Mouse (Mus musculus) liver, embryonic 12.5 days (tissue): ENCODE measurements around the gene Rps3a1. TPM values are rescaled to one million over a fixed set of nuclear protein-coding genes. Genes with fewer than 3 reads are reported as not detected.

Experiments
- ATAC-seq: fragments of 200-750 bp; cut with Nextera tagmentation; 2 replicates; pipeline ENCODE4 v1.8.0; 2017; ENCODE audit warnings: moderate number of reproducible peaks, mild to moderate bottlenecking, moderate library complexity
- H3K27ac ChIP-seq: fragments of 300-500 bp; sonication (generic); 2 replicates; pipeline ENCODE4 v1.5.1; 2016; ENCODE audit warnings: mild to moderate bottlenecking
- H3K27me3 ChIP-seq: fragments of 300-500 bp; sonication (generic); replicated peaks from 2 replicates; pipeline ENCODE4 v1.6.1; 2016; ENCODE audit warnings: mild to moderate bottlenecking, moderate library complexity
- H3K36me3 ChIP-seq: fragments of 300-500 bp; sonication (generic); 2 replicates; pipeline ENCODE4 v1.6.1; 2016; ENCODE audit warnings: mild to moderate bottlenecking, moderate library complexity
- H3K4me1 ChIP-seq: fragments of 300-500 bp; sonication (generic); 2 replicates; pipeline ENCODE4 v1.6.1; 2016
- H3K4me2 ChIP-seq: fragments of 300-500 bp; sonication (generic); 2 replicates; pipeline ENCODE4 v1.6.1; 2016; ENCODE audit warnings: mild to moderate bottlenecking, moderate library complexity
- H3K4me3 ChIP-seq: fragments of 300-500 bp; sonication (generic); 2 replicates; pipeline ENCODE4 v1.5.1; 2016; ENCODE audit warnings: mild to moderate bottlenecking, moderate library complexity
- H3K9ac ChIP-seq: fragments of 300-500 bp; sonication (generic); 2 replicates; pipeline ENCODE4 v1.6.1; 2016; ENCODE audit warnings: mild to moderate bottlenecking, moderate library complexity
- H3K9me3 ChIP-seq: fragments of 300-500 bp; sonication (generic); replicated peaks from 2 replicates; pipeline ENCODE4 v1.6.1; 2016; ENCODE audit warnings: mild to moderate bottlenecking, moderate library complexity
- WGBS: fragments of 180-500 bp; shearing (Covaris S2); methylation state at CpG from one replicate; pipeline ENCODE4 v1.1.7; 2016; ENCODE audit not compliant: insufficient replicate concordance; 5-methylcytosine and 5-hydroxymethylcytosine counted together
- polyA plus RNA-seq: library from polyadenylated mRNA; unstranded; fragments of >200 nt; fragmentation: Nextera tagmentation; extraction: Ambion mirVana; gene quantifications from 2 replicates; pipeline ENCODE4 v1.2.1, GENCODE M21; 2016

Rps3a1 gene
- polyA plus RNA-seq, 1 experiment from 2014 or later = 1,195 TPM

GRCm38 (mm10) chr3:86139660-86140059, 2.8 kb downstream of the Rps3a1 start:
- 79% methylated on average over 4 of the region's 4 CpGs for WGBS
- Histone ChIP-seq H3K4me1 (peaks cover 71% of the 10 kb centered on the region), H3K4me2 (peak overlapping the region; percentile 90), H3K36me3 (peaks cover 72% of the 10 kb centered on the region), H3K9me3 (no peaks in the 10 kb centered on the region), H3K9ac (peak overlapping the region; percentile 98; the same call in 1 of the 2 replicates), H3K4me3 (peak overlapping the region; percentile 98; the same call in 1 of the 2 replicates), H3K27me3 (no peaks in the 10 kb centered on the region), H3K27ac (no peak overlapping the region)
- no peak for ATAC-seq

- no peaks in the 10 kb centered on the region for H3K27me3 ChIP-seq
- H3K4me1 ChIP-seq = peaks cover 62% of the 10 kb centered on the region
- H3K36me3 ChIP-seq = peaks cover 78% of the 10 kb centered on the region
- 0 out of 2 replicates have a peak overlapping the region, but pooled peaks have one; percentile 8 for H3K4me2 ChIP-seq
- no peaks in the 10 kb centered on the region for H3K9me3 ChIP-seq
- ATAC-seq = no peak
- 0 out of 2 replicates have a peak overlapping the region, but pooled peaks have one; percentile 22 for H3K9ac ChIP-seq
- H3K27ac ChIP-seq = no peak overlapping the region
- WGBS = 76% methylated on average over 6 of the region's 6 CpGs
- no peak overlapping the region for H3K4me3 ChIP-seq
These were observed 5.4 kb downstream of the Rps3a1 start for GRCm38 (mm10) chr3:86136936-86137574.

GRCm38 (mm10) chr3:86135886-86136563, 6.5 kb downstream of the Rps3a1 start:
- no peaks in the 10 kb centered on the region for H3K9me3 ChIP-seq
- H3K4me2 ChIP-seq = no peak overlapping the region
- H3K4me3 ChIP-seq = no peak overlapping the region
- H3K27me3 ChIP-seq = no peaks in the 10 kb centered on the region
- WGBS = 42% methylated on average over 6 of the region's 6 CpGs
- H3K36me3 ChIP-seq = peaks cover 70% of the 10 kb centered on the region
- peak overlapping the region; percentile 51 for H3K27ac ChIP-seq
- peak; percentile 70 for ATAC-seq
- peaks cover 56% of the 10 kb centered on the region for H3K4me1 ChIP-seq
- H3K9ac ChIP-seq = no peak overlapping the region

- Histone ChIP-seq H3K4me2 (no peak overlapping the region), H3K27me3 (no peaks in the 10 kb centered on the region), H3K4me3 (no peak overlapping the region), H3K36me3 (peaks cover 60% of the 10 kb centered on the region), H3K4me1 (peaks cover 46% of the 10 kb centered on the region), H3K27ac (peak overlapping the region; percentile 51), H3K9ac (no peak overlapping the region), H3K9me3 (no peaks in the 10 kb centered on the region)
- 82% methylated on average over 6 of the region's 6 CpGs for WGBS
- no peak for ATAC-seq
These were observed 7.4 kb downstream of the Rps3a1 start for GRCm38 (mm10) chr3:86134939-86135638.

GRCm38 (mm10) chr3:86129757-86130156, 12.7 kb downstream of the Rps3a1 start:
- Histone ChIP-seq H3K4me1 (no peaks in the 10 kb centered on the region), H3K9ac (no peak overlapping the region), H3K4me2 (no peak overlapping the region), H3K27ac (no peak overlapping the region), H3K36me3 (peaks cover 13% of the 10 kb centered on the region; the same call in 1 of the 2 replicates), H3K9me3 (no peaks in the 10 kb centered on the region), H3K27me3 (no peaks in the 10 kb centered on the region), H3K4me3 (no peak overlapping the region)
- WGBS = 12% methylated on average over 6 of the region's 6 CpGs
- ATAC-seq = no peak

GRCm38 (mm10) chr3:86123251-86123746, 19.2 kb downstream of the Rps3a1 start:
- H3K27ac ChIP-seq = peak overlapping the region; percentile 14; the same call in 1 of the 2 replicates
- no peaks in the 10 kb centered on the region for H3K9me3 ChIP-seq
- no peak overlapping the region for H3K4me3 ChIP-seq
- 0 out of 2 replicates have a peak, but pooled peaks cover 6% of the 10 kb centered on the region for H3K4me1 ChIP-seq
- no peak overlapping the region for H3K4me2 ChIP-seq
- peaks cover 25% of the 10 kb centered on the region for H3K36me3 ChIP-seq
- no peak overlapping the region for H3K9ac ChIP-seq
- peak; percentile 47 for ATAC-seq
- H3K27me3 ChIP-seq = no peaks in the 10 kb centered on the region
- 64% methylated on average over 8 of the region's 8 CpGs for WGBS

GRCm38 (mm10) chr3:86122156-86122555, 20.3 kb downstream of the Rps3a1 start:
- no peak for ATAC-seq
- H3K9ac ChIP-seq = no peak overlapping the region
- no peak overlapping the region for H3K4me3 ChIP-seq
- 0 out of 2 replicates have a peak, but pooled peaks cover 6% of the 10 kb centered on the region for H3K4me1 ChIP-seq
- H3K9me3 ChIP-seq = no peaks in the 10 kb centered on the region
- H3K27ac ChIP-seq = no peak overlapping the region
- H3K4me2 ChIP-seq = no peak overlapping the region
- no peaks in the 10 kb centered on the region for H3K27me3 ChIP-seq
- H3K36me3 ChIP-seq = peaks cover 24% of the 10 kb centered on the region

GRCm38 (mm10) chr3:86119237-86119932, 23.1 kb downstream of the Rps3a1 start:
- H3K27ac ChIP-seq = no peak overlapping the region
- H3K4me2 ChIP-seq = no peak overlapping the region
- H3K27me3 ChIP-seq = no peaks in the 10 kb centered on the region
- H3K4me3 ChIP-seq = no peak overlapping the region
- ATAC-seq = no peak
- peaks cover 6% of the 10 kb centered on the region; the same call in 1 of the 2 replicates for H3K4me1 ChIP-seq
- WGBS = 79% methylated on average over 16 of the region's 16 CpGs
- H3K36me3 ChIP-seq = peaks cover 39% of the 10 kb centered on the region
- H3K9me3 ChIP-seq = peaks cover 7% of the 10 kb centered on the region; the same call in 1 of the 2 replicates
- no peak overlapping the region for H3K9ac ChIP-seq

GRCm38 (mm10) chr3:86116951-86117350, 25.6 kb downstream of the Rps3a1 start:
- Histone ChIP-seq H3K9me3 (peaks cover 7% of the 10 kb centered on the region; the same call in 1 of the 2 replicates), H3K4me2 (no peak overlapping the region), H3K27ac (no peak overlapping the region), H3K9ac (no peak overlapping the region), H3K4me3 (no peak overlapping the region), H3K27me3 (no peaks in the 10 kb centered on the region), H3K4me1 (peaks cover 11% of the 10 kb centered on the region), H3K36me3 (peaks cover 39% of the 10 kb centered on the region)
- ATAC-seq = no peak
- 82% methylated on average over 4 of the region's 4 CpGs for WGBS

- Histone ChIP-seq H3K9me3 (peaks cover 7% of the 10 kb centered on the region; the same call in 1 of the 2 replicates), H3K9ac (no peak overlapping the region), H3K4me1 (peaks cover 29% of the 10 kb centered on the region), H3K36me3 (peaks cover 25% of the 10 kb centered on the region), H3K27ac (no peak overlapping the region), H3K4me2 (no peak overlapping the region), H3K27me3 (no peaks in the 10 kb centered on the region), H3K4me3 (no peak overlapping the region)
- WGBS = 72% methylated on average over 12 of the region's 12 CpGs
- no peak for ATAC-seq
These were observed 27.7 kb downstream of the Rps3a1 start for GRCm38 (mm10) chr3:86114659-86115338.

GRCm38 (mm10) chr3:86112766-86113165, 29.7 kb downstream of the Rps3a1 start:
- H3K4me1 ChIP-seq = peaks cover 48% of the 10 kb centered on the region
- no peaks in the 10 kb centered on the region for H3K27me3 ChIP-seq
- H3K36me3 ChIP-seq = peaks cover 29% of the 10 kb centered on the region
- H3K9me3 ChIP-seq = peaks cover 7% of the 10 kb centered on the region; the same call in 1 of the 2 replicates
- no peak overlapping the region for H3K9ac ChIP-seq
- H3K27ac ChIP-seq = 0 out of 2 replicates have a peak overlapping the region, but pooled peaks have one; percentile 2
- no peak for ATAC-seq
- 50% methylated on average over 7 of the region's 7 CpGs for WGBS
- no peak overlapping the region for H3K4me3 ChIP-seq
- H3K4me2 ChIP-seq = no peak overlapping the region
